Comparison of ENCODE assay signal across 22 mouse cellular contexts in the genomic region with DNA sequence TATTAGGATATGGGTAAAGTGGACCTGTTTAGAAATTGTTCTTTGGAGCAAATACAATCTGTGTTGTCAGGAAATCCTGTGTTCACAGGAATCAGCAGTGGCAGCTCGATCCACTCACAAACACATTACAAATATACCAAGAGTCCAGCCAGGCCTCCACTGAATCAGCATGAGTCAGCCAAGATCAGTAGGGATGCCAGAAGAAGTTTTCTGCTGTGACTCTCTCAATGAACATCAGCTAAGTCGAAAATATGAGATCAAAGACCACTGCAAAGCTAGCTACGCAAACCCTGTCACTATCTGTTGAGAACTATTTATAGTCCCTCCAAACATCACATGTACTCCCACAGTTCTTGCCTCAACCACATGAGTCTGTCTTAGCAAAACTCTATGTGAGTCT.
DNase-seq lines count a peak whose midpoint lies in the region; ATAC-seq and TF ChIP-seq lines count a peak whose summit lies in the region.
"Had no signal": no experiment of that assay in that cellular context is flagged by ENCODE, and none has a peak within 500 bp of the region (broad histone marks: within the 10 kb centered on the region; RNA-seq: fewer than 3 reads in every experiment).

No protein-coding gene starts in this region.

- no peak overlapping the region for H3K9ac ChIP-seq in liver, embryonic 14.5 days (replicated peaks)
- no peak overlapping the region for H3K9ac ChIP-seq in liver, postnatal 0 days (replicated peaks)
- H3K9ac ChIP-seq: embryonic facial prominence, embryonic 13.5 days; neural tube, embryonic 12.5 days; stomach, embryonic 15.5 days had no signal

- 64% methylated on average over 3 of the region's 3 CpGs for WGBS in liver, embryonic 14.5 days (ENCODE audit: insufficient replicate concordance)
- 71% methylated on average over 3 of the region's 3 CpGs for WGBS in liver, postnatal 0 days (ENCODE audit: insufficient replicate concordance)

- no peak overlapping the region for H3K4me2 ChIP-seq in liver, embryonic 14.5 days (ENCODE audit: low read depth)
- H3K4me2 ChIP-seq in liver, postnatal 0 days (ENCODE audit: low read depth, low read length) = no peak overlapping the region
- H3K4me2 ChIP-seq: embryonic facial prominence, embryonic 13.5 days; neural tube, embryonic 12.5 days; stomach, embryonic 15.5 days had no signal

- no peak overlapping the region for H3K4me3 ChIP-seq in liver, embryonic 14.5 days (ENCODE audit: insufficient read depth in 1 of 2, low read depth in 2 of 2, low read length in 2 of 2)
- H3K4me3 ChIP-seq in liver, postnatal 0 days (ENCODE audit: low read depth, low read length) = no peak overlapping the region
- H3K4me3 ChIP-seq: embryonic facial prominence, embryonic 13.5 days; heart, embryonic 10.5 days; neural tube, embryonic 12.5 days; stomach, embryonic 15.5 days had no signal

- no peak overlapping the region for H3K27ac ChIP-seq in liver, embryonic 14.5 days
- H3K27ac ChIP-seq in liver, postnatal 0 days (ENCODE audit: low read depth) = no peak overlapping the region
- H3K27ac ChIP-seq: embryonic facial prominence, embryonic 13.5 days; heart, embryonic 10.5 days; hindbrain, postnatal 0 days; neural tube, embryonic 12.5 days; stomach, embryonic 15.5 days had no signal

- TF ChIP-seq CTCF in liver, embryonic 14.5 days (IDR thresholded peaks at IDR 0.05; ENCODE audit: low read depth) = no peak
- no peak for TF ChIP-seq CTCF in liver, postnatal 0 days (IDR thresholded peaks at IDR 0.05; ENCODE audit: low read depth)

- H3K36me3 ChIP-seq in liver, embryonic 14.5 days (replicated peaks; ENCODE audit: control insufficient read depth, insufficient read depth, low read depth) = no peaks in the 10 kb centered on the region
- no peaks in the 10 kb centered on the region for H3K36me3 ChIP-seq in liver, postnatal 0 days (replicated peaks; ENCODE audit: insufficient read depth, low read length)
- H3K36me3 ChIP-seq: embryonic facial prominence, embryonic 13.5 days; neural tube, embryonic 12.5 days; stomach, embryonic 15.5 days had no signal

- no peak for TF ChIP-seq EP300 in liver, embryonic 14.5 days (IDR thresholded peaks at IDR 0.05; ENCODE audit: low read depth)
- TF ChIP-seq EP300 in liver, postnatal 0 days (IDR thresholded peaks at IDR 0.05; ENCODE audit: low read depth) = no peak

- H3K4me1 ChIP-seq in liver, embryonic 14.5 days (replicated peaks; ENCODE audit: control insufficient read depth in 2 of 2, insufficient read depth in 2 of 2, low read length in 1 of 2) = 0 out of 4 replicates have a peak, but pooled peaks cover 0 to 3% of the 10 kb centered on the region in 2 experiments
- no peaks in the 10 kb centered on the region for H3K4me1 ChIP-seq in liver, postnatal 0 days (ENCODE audit: insufficient read depth)
- H3K4me1 ChIP-seq: embryonic facial prominence, embryonic 13.5 days; heart, embryonic 10.5 days; neural tube, embryonic 12.5 days; stomach, embryonic 15.5 days had no signal

- H3K27me3 ChIP-seq in liver, embryonic 14.5 days (ENCODE audit: control insufficient read depth, insufficient read depth, low read length) = no peaks in the 10 kb centered on the region
- no peaks in the 10 kb centered on the region for H3K27me3 ChIP-seq in liver, postnatal 0 days (ENCODE audit: insufficient read depth, low read length)
- H3K27me3 ChIP-seq: embryonic facial prominence, embryonic 13.5 days; neural tube, embryonic 12.5 days; stomach, embryonic 15.5 days had no signal

- no peaks in the 10 kb centered on the region for H3K9me3 ChIP-seq in liver, embryonic 14.5 days (ENCODE audit: control insufficient read depth, low read length)
- no peaks in the 10 kb centered on the region for H3K9me3 ChIP-seq in liver, postnatal 0 days (ENCODE audit: low read length)
- H3K9me3 ChIP-seq: embryonic facial prominence, embryonic 13.5 days; heart, embryonic 10.5 days; neural tube, embryonic 12.5 days; stomach, embryonic 15.5 days had no signal

- peak; percentile 37; the same call in 1 of the 2 replicates for ATAC-seq in liver, embryonic 14.5 days (ENCODE audit: insufficient read depth)
- no peak for ATAC-seq in liver, postnatal 0 days
- ATAC-seq: activated CD4-positive, CD25-positive, alpha-beta regulatory T cell, adult 4 months; hindbrain, postnatal 0 days had no signal

- peak; percentile 24 to 42 for DNase-seq in adrenal gland, adult (ENCODE audit: inconsistent age in 2 of 2, low spot score in 1 of 2)
- no peak for DNase-seq in adrenal gland, adult 8-10 months
- no peak for DNase-seq in liver, embryonic 14.5 days (ENCODE audit: low read depth in 3 of 3, low spot score in 3 of 3)
- DNase-seq in liver, postnatal 0 days = no peak
- DNase-seq in 416B (ENCODE audit: low read depth) = peak; percentile 21
- DNase-seq in fibroblast of lung, adult 2 months (ENCODE audit: low read depth) = peak; percentile 56
- no peak for DNase-seq in cerebellum, adult 9-10 months
- DNase-seq in cerebellum, adult 8-10 months = no peak
- DNase-seq: cerebellum, adult 9-11 months; gastrocnemius, postnatal 25 days; heart, postnatal 4 days; kidney, adult 18-20 months; kidney, postnatal 36 days; layer of hippocampus, adult 9-11 months; spleen, adult 18-20 months; thymus, adult 2 months had no signal

Comparison
In these comparisons a context has a peak if more than half of its experiments do, and no peak if none do; other contexts are left out.
1. DNase-seq: peak in adrenal gland, adult (2 of 2), 416B (single experiment) and fibroblast of lung, adult 2 months (single experiment); none in adrenal gland, adult 8-10 months (single experiment), liver, embryonic 14.5 days (0 of 3), liver, postnatal 0 days (single experiment), cerebellum, adult 9-10 months (single experiment) and cerebellum, adult 8-10 months (single experiment).